Mouse (Mus musculus) WW6 (cell line): ENCODE data around the gene Pdlim3.
"Not testable (repeated sequence)": the region's sequence is repeated elsewhere in the genome, so short reads cannot be mapped to it uniquely, and the experiment has no call there.

Experiments used
- DNase-seq: peaks from one replicate; pipeline ENCODE4 v3.0.0-alpha.2; 2013; ENCODE audit warnings: low read depth, low spot score

The Pdlim3 gene

GRCm38 (mm10) chr8:45885202-45885685 lies at the start of gene Pdlim3:
Gene Pdlim3 (plus strand): TSS chr8:45885461.
- peak; percentile 45 for DNase-seq

- no peak for DNase-seq
Observed at GRCm38 (mm10) chr8:45843306-45843705, 42.0 kb upstream of the Pdlim3 start.

GRCm38 (mm10) chr8:45844097-45844885 lies 41.0 kb upstream of the Pdlim3 start:
- no peak for DNase-seq

- no peak for DNase-seq
Observed at GRCm38 (mm10) chr8:45844911-45845481, 40.3 kb upstream of the Pdlim3 start.

- DNase-seq, result no peak
Observed at GRCm38 (mm10) chr8:45845906-45846305, 39.4 kb upstream of the Pdlim3 start.

- DNase-seq, result no peak
Observed at GRCm38 (mm10) chr8:45855118-45855517, 30.1 kb upstream of the Pdlim3 start.

- no peak for DNase-seq
Observed at GRCm38 (mm10) chr8:45857734-45858133, 27.5 kb upstream of the Pdlim3 start.

- no peak for DNase-seq
Observed at GRCm38 (mm10) chr8:45858391-45858790, 26.9 kb upstream of the Pdlim3 start.

DNA sequence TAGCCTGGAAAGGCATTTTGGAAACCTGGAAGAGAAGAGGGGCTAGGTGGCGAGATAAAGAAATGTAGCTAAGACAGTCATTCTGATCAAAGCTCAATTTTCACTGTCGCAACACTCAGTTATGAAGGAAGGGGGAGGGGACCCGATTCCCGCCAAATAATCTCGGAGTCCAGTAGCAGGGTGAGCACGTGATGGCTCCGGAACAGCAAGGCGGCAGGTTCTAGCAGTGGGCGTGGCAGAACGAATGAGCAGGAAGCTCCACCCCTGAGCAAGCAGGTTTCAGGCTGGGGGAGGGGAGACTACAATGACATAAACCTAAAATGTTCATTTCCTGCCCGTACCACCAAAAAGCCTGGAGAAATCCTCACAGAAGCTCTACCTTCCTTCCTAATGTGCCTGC lies 13.7 kb upstream of the Pdlim3 start:
- DNase-seq, result not testable (repeated sequence)

DNA sequence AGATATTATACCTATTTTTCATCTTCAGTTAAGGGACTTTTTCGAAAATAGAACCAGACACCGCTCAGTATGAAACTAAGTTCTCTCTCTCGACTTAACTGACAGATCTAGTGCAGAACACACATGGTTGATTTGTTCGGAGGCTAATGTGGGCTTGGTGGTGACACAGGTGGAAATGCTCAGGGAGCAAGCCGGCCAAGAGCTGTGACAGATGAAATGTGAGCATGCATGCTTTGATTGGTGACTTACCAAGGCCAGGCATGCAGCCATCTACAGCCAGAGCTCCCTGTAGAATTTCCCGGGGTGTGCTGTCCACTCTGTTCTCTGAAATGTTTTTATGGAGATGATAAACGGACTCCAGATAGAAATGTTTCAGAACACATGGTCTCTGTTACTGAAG lies 13.2 kb upstream of the Pdlim3 start:
- no peak for DNase-seq

GRCm38 (mm10) chr8:45874945-45875626 lies 10.2 kb upstream of the Pdlim3 start:
- no peak for DNase-seq

GRCm38 (mm10) chr8:45876397-45876796 lies 8.9 kb upstream of the Pdlim3 start:
- DNase-seq, result no peak

- DNase-seq, result no peak
Observed at GRCm38 (mm10) chr8:45877680-45878079, 7.6 kb upstream of the Pdlim3 start.

- no peak for DNase-seq
Observed at GRCm38 (mm10) chr8:45880457-45880856, 4.8 kb upstream of the Pdlim3 start.

GRCm38 (mm10) chr8:45881726-45882125 lies 3.5 kb upstream of the Pdlim3 start:
- DNase-seq, result no peak

GRCm38 (mm10) chr8:45883793-45884192 lies 1.5 kb upstream of the Pdlim3 start:
- DNase-seq, result no peak

GRCm38 (mm10) chr8:45884552-45884951 lies 709 bp upstream of the Pdlim3 start:
- DNase-seq, result no peak

GRCm38 (mm10) chr8:45885775-45886174 lies 514 bp downstream of the Pdlim3 start:
- no peak for DNase-seq

DNA sequence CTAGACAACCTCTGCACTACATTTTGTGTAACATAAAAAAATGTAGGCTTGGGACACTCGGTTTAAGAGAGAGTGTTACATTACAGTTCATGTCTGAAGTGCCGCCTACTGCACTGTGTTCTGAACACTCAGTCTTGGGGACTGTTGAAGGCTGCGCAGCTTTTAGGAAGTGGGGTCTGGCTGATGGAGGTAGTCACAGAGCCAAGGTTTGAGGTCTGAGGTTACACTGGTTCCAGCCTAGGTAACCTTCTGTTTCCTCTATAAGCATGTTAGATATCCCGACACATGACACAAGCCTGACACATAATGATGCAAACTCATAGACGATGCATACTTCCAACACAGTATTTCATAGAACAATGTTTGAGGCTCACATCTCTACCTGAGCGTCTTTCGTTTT lies 4.5 kb downstream of the Pdlim3 start:
- DNase-seq, result no peak

- no peak for DNase-seq
Observed at GRCm38 (mm10) chr8:45896590-45896989, 11.3 kb downstream of the Pdlim3 start.

DNA sequence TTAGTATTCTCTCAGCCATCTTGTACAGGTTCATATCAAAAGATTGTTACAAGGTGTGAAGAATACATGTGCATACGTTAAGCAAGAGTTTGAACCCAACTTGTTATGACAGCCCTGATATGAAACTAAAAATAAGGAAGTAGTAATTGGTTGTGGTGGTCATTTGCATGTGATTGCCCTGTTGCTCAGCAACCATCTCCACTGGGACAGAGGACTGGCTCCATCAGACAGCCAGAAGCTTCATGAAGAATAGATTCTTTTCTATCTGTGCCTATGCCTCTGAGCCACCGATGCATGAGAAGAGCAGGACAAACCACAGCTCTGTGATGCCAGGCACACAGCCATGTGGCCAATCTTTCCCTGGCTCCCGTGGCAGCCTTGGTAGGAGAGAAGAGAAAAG lies 14.5 kb downstream of the Pdlim3 start:
- no peak for DNase-seq

DNA sequence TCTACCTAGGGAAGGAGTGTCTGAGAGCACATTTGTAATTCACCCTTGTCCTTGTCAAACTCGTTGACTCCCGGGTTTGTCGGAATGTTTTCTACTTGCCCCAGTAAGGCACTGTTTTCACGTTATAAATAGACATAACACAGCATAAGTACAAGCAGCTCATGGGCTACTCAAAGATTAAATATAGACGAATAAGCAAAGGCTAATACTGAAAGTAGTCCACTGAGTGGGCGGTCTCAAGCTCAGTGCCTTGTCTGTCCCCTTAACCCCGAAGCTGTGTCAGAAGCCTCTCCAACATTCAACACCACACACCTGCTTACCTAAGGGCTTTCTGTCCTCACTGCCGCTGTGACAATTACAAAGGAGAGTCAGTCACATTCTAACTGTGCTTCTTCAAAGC lies 16.4 kb downstream of the Pdlim3 start:
- no peak for DNase-seq

- DNase-seq, result no peak
Observed at GRCm38 (mm10) chr8:45903659-45904058, 18.4 kb downstream of the Pdlim3 start.
